Mouse (Mus musculus) NIH3T3 (cell line): ENCODE data around the gene Dyrk2.

ENCODE experiments used
- DNase-seq: peaks from one replicate; pipeline ENCODE4 v3.0.0-alpha.2; 2012; ENCODE audit warnings: low read depth

The Dyrk2 gene

DNA sequence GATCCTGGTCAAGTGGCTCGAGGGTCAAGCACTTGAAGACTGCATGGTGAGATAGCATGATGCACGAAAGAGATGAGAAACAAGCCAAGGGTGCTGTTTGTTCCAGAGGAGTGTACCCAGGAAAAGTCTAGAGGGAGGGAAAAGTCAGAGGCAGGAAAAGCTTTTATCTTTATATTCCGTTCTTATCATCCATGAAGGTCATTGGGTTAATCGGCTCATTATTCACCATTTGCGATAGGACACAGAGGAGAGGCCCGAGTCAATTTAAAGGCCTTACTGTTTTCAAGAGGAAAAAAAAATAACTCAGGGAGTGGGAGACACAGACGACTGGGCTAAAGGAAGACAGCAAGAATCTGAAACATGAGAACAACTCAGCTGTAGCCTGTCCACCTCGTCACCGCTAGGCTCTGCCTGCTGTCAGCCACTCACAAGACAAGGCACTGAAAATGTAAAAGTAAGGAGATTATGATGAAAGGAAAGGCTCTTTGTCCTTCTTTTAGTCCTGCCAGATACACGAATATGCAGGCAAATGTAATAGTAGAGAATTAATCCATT, 22.9 kb downstream of the Dyrk2 start:
- DNase-seq, result no peak

DNA sequence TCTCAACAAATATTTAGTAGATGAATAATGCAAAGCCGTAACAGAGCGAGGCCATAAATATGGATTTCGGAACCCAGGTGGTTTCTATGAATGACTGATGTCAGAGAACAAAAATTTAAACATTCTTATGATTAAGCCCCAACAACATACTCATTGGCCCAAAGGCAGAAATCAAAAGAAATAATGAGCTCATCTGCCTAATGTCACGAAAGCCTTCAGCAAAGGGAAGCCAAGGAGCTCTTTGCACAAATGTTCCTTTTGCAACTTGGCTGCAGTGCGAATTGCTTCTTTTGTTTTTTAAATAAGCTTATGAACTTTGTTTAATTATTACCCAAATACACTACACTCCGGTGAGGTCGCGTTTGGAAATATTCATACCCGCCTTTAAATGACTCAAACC, 29.4 kb downstream of the Dyrk2 start:
- DNase-seq, result peak; percentile 20

- DNase-seq, result peak; percentile 28
Observed at GRCm38 (mm10) chr10:118839343-118840141, 30.5 kb downstream of the Dyrk2 start.

DNA sequence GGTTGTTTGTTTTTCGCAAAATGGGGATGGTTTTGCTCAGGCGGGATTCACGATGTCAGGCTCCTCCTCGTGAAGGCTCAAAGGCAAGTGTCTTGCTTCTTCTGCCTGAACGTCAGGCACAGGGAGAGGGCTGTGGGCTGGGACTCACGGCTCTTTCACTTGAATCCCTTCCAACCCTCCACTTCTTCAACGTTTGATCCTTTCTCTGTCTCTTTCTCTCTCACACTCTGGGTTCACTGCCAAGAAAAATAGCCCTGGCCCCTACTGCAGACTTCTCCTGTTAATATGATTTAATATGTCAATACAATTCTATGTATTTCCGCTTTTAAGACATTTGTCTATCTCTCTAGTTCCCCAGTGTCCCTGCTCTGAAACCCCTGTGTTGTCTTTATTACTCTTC, 32.4 kb downstream of the Dyrk2 start:
- no peak for DNase-seq

DNA sequence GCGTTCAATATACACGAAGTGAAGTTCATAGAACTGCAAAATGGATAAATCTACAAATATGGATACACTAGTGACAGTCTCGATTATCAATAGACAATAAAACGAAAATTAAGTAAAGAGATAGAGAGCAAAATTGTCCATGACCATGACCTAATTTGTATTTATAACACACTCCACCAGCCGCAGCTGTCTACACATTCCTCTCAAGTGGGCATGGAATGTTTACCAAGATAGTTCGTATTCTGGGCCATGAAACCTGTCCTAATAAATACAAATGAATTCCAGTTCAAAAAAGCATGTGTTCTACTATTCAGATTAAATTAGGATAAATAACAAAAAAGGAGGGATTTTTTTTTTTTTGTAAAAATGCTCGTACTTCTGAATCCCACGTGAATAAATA, 38.8 kb downstream of the Dyrk2 start:
- DNase-seq, result no peak

GRCm38 (mm10) chr10:118829641-118830040, 40.4 kb downstream of the Dyrk2 start:
- DNase-seq, result no peak

DNA sequence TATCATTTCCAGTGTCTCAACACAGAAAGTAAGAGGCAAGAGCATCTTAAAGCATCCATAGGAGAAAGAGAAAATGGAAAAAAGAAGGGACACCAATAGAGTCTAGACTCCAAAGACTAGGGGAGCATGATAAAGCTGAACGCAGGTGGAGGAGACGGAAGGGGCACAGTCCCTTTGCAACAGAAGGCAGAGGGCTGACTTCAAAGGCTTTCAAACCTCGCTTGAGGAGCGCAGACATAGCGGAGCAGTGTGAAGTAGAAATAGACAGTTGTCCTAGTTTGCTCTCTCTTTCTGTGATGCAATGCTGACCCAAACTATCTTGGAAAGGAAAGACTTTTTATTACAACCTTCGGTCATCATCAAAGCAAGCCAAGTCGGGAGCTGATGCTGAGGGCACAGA, 42.9 kb downstream of the Dyrk2 start:
- DNase-seq, result no peak

DNA sequence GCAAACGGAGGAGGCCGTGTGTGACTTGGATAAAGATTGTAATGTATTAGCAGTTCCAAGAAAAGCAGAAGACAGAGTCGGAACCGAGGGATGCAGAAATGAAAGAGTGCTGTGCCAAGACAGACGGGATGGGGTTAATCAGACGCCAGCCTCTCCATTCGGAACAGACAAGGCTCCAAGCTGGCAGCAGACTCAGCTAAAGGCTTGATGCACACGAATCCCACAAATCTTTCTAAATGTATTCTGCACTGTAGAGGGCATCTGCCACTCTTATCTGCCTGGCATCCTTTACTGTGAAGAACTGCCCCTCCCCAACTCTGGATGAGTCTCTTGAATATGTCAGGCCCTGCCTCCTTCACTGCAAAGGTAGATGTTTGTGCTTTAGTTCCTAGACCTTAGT, 45.2 kb downstream of the Dyrk2 start:
- DNase-seq, result no peak

- no peak for DNase-seq
Observed at GRCm38 (mm10) chr10:118820901-118821300, 49.1 kb downstream of the Dyrk2 start.

- DNase-seq, result no peak
Observed at GRCm38 (mm10) chr10:118819846-118820245, 50.2 kb downstream of the Dyrk2 start.

DNA sequence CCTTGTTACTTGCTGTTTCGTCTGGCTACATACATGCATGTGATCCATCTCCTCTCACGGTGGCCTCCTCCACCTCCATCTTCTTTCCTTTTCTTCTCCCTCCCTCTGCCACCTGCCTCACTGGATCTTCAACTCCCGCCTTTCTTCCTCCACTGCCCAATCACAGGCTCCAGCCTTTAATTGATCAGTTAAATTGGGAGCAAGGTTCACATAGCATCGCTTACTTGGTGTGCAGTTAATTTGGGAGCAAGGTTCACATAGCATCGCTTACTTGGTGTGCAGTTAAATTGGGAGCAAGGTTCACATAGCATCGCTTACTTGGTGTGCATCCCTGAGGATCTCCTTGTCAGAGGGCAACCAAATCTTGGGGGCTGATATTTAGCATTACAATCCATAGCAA, 52.9 kb downstream of the Dyrk2 start:
- DNase-seq, result no peak

DNA sequence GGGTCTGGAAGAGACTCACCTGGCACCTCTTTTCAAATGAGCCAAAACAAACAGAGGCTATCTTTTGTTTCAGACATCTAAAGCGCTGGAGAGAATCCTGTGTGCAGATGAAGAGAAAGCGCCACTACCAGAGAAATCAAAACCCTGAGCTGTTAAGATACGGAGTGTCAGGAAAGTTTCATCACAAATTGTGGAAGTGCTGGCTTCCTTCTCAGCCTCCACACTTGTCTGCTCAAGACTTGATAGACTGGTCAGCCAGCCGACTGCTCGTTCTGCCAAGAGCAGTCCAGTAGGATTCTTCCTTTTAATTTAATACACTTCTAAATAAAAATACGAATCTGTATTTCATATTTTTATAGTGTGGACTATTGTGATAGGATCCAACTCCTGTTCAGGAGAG, 58.1 kb downstream of the Dyrk2 start:
- DNase-seq, result no peak

- DNase-seq, result no peak
Observed at GRCm38 (mm10) chr10:118810908-118811711, 58.9 kb downstream of the Dyrk2 start.
